Mouse (Mus musculus): Measurements from ENCODE around the gene Rbm44.

GRCm38 (mm10) chr1:91201122-91201521 lies 56.2 kb downstream of the Rbm44 start:
- TF ChIP-seq POLR2A (IDR thresholded peaks at IDR 0.05; ENCODE audit: borderline replicate concordance, insufficient read depth, low read length) (no peak), CTCF (IDR thresholded peaks at IDR 0.05; ENCODE audit: borderline replicate concordance, insufficient read depth, low read depth, low read length) (no peak)

All from cerebellum, adult 2 months (tissue).